Comparison of ENCODE assay signal across 16 mouse cellular contexts in the genomic region with DNA sequence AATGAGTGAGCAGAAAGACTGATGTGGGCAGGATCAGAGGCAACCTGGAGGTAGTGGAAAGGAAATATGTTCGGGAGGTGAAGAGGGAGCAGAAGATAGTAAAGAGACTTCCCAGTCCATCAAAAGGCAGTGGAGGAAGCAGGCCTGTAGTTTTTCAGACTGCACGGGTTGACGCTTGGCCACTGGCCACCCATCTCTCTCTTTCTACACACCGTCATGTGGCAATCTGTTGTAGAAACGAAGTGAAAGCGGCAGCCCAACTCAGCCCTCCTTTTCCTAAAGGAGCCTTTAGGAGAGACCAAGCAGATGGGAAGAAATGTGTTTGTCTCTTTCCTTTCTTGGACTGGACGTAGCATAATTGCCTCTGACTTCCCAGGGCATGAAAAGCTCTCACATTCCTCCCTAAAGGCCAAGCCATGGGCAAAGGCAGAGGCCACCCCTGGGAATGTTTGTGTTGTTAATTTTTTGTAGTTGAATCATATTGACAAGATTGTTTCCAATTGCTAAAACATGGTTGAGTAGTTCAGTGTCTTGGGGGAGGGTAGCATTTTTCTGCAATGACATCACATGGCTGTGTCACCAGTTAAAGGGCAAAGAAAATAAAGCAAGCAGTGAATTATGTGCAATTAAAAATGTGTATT.
DNase-seq lines count a peak whose midpoint lies in the region; ATAC-seq lines count a peak whose summit lies in the region.
"Had no signal": no experiment of that assay in that cellular context is flagged by ENCODE, and none has a peak within 500 bp of the region (broad histone marks: within the 10 kb centered on the region; RNA-seq: fewer than 3 reads in every experiment).

No protein-coding gene starts in this region.

- no peak for ATAC-seq in midbrain, embryonic 11.5 days (ENCODE audit: low FRiP score)
- ATAC-seq in midbrain, embryonic 13.5 days = no peak
- ATAC-seq: forebrain, embryonic 14.5 days had no signal

- H3K4me1 ChIP-seq in midbrain, embryonic 11.5 days (ENCODE audit: control insufficient read depth, insufficient read depth, low read length) = no peaks in the 10 kb centered on the region
- H3K4me1 ChIP-seq in midbrain, embryonic 13.5 days (replicated peaks) = no peaks in the 10 kb centered on the region
- no peaks in the 10 kb centered on the region for H3K4me1 ChIP-seq in midbrain, embryonic 10.5 days
- H3K4me1 ChIP-seq: embryonic facial prominence, embryonic 12.5 days; heart, embryonic 15.5 days; hindbrain, embryonic 15.5 days; limb, embryonic 15.5 days; neural tube, embryonic 15.5 days; stomach, embryonic 15.5 days had no signal

- no peak overlapping the region for H3K27ac ChIP-seq in midbrain, embryonic 11.5 days (ENCODE audit: low read depth, low read length)
- H3K27ac ChIP-seq in midbrain, embryonic 13.5 days = no peak overlapping the region
- no peak overlapping the region for H3K27ac ChIP-seq in midbrain, embryonic 10.5 days (replicated peaks)
- H3K27ac ChIP-seq: embryonic facial prominence, embryonic 12.5 days; heart, embryonic 15.5 days; hindbrain, embryonic 15.5 days; limb, embryonic 15.5 days; neural tube, embryonic 15.5 days; stomach, embryonic 15.5 days had no signal

- H3K36me3 ChIP-seq in midbrain, embryonic 11.5 days (ENCODE audit: control insufficient read depth, insufficient read depth, low read length) = no peaks in the 10 kb centered on the region
- no peaks in the 10 kb centered on the region for H3K36me3 ChIP-seq in midbrain, embryonic 13.5 days
- no peaks in the 10 kb centered on the region for H3K36me3 ChIP-seq in midbrain, embryonic 10.5 days
- H3K36me3 ChIP-seq: embryonic facial prominence, embryonic 12.5 days; heart, embryonic 15.5 days; hindbrain, embryonic 15.5 days; limb, embryonic 15.5 days; neural tube, embryonic 15.5 days; stomach, embryonic 15.5 days had no signal

- peak; percentile 14 for DNase-seq in embryo, embryonic 10.5 days (ENCODE audit: low spot score)
- DNase-seq in embryo, embryonic 11 days = no peak
- peak; percentile 75 for DNase-seq in midbrain, embryonic 11.5 days (ENCODE audit: low spot score, missing footprints)
- peak; percentile 36 for DNase-seq in brain, adult 2 months (ENCODE audit: low read depth, low spot score)
- peak; percentile 25 for DNase-seq in lung, postnatal 14 days
- no peak for DNase-seq in cerebellum, adult 8-10 months
- no peak for DNase-seq in midbrain, embryonic 10.5 days (ENCODE audit: low spot score)
- DNase-seq: cerebellum, adult 18-20 months had no signal

- H3K9ac ChIP-seq in midbrain, embryonic 11.5 days (ENCODE audit: low read length) = no peak overlapping the region
- H3K9ac ChIP-seq in midbrain, embryonic 13.5 days (replicated peaks) = no peak overlapping the region
- H3K9ac ChIP-seq: embryonic facial prominence, embryonic 12.5 days; heart, embryonic 15.5 days; hindbrain, embryonic 15.5 days; limb, embryonic 15.5 days; neural tube, embryonic 15.5 days; stomach, embryonic 15.5 days had no signal

- no peaks in the 10 kb centered on the region for H3K9me3 ChIP-seq in midbrain, embryonic 11.5 days (ENCODE audit: control insufficient read depth, low read length)
- H3K9me3 ChIP-seq in midbrain, embryonic 13.5 days = no peaks in the 10 kb centered on the region
- no peaks in the 10 kb centered on the region for H3K9me3 ChIP-seq in midbrain, embryonic 10.5 days (replicated peaks)
- H3K9me3 ChIP-seq: embryonic facial prominence, embryonic 12.5 days; heart, embryonic 15.5 days; hindbrain, embryonic 15.5 days; limb, embryonic 15.5 days; neural tube, embryonic 15.5 days; stomach, embryonic 15.5 days had no signal

- H3K4me3 ChIP-seq in midbrain, embryonic 11.5 days (ENCODE audit: low read depth, low read length) = no peak overlapping the region
- no peak overlapping the region for H3K4me3 ChIP-seq in midbrain, embryonic 13.5 days (replicated peaks)
- H3K4me3 ChIP-seq in midbrain, embryonic 10.5 days = no peak overlapping the region
- H3K4me3 ChIP-seq: embryonic facial prominence, embryonic 12.5 days; heart, embryonic 15.5 days; hindbrain, embryonic 15.5 days; limb, embryonic 15.5 days; neural tube, embryonic 15.5 days; stomach, embryonic 15.5 days had no signal

- H3K27me3 ChIP-seq in midbrain, embryonic 11.5 days (ENCODE audit: control insufficient read depth, insufficient read depth, low read length) = no peaks in the 10 kb centered on the region
- no peaks in the 10 kb centered on the region for H3K27me3 ChIP-seq in midbrain, embryonic 13.5 days
- no peaks in the 10 kb centered on the region for H3K27me3 ChIP-seq in midbrain, embryonic 10.5 days (ENCODE audit: low read depth, poor library complexity, severe bottlenecking)
- H3K27me3 ChIP-seq: embryonic facial prominence, embryonic 12.5 days; hindbrain, embryonic 15.5 days; limb, embryonic 15.5 days; neural tube, embryonic 15.5 days; stomach, embryonic 15.5 days had no signal

- H3K4me2 ChIP-seq in midbrain, embryonic 11.5 days = no peak overlapping the region
- no peak overlapping the region for H3K4me2 ChIP-seq in midbrain, embryonic 13.5 days (replicated peaks)
- H3K4me2 ChIP-seq: embryonic facial prominence, embryonic 12.5 days; heart, embryonic 15.5 days; hindbrain, embryonic 15.5 days; limb, embryonic 15.5 days; neural tube, embryonic 15.5 days; stomach, embryonic 15.5 days had no signal

- WGBS in midbrain, embryonic 11.5 days = 81% methylated on average over 7 of the region's 7 CpGs
- 85% methylated on average over 7 of the region's 7 CpGs for WGBS in midbrain, embryonic 13.5 days
- 86% methylated on average over 7 of the region's 7 CpGs for WGBS in midbrain, embryonic 10.5 days

Comparison
In these comparisons a context has a peak if more than half of its experiments do, and no peak if none do; other contexts are left out.
1. DNase-seq: peak in embryo, embryonic 10.5 days (single experiment), midbrain, embryonic 11.5 days (single experiment), brain, adult 2 months (single experiment) and lung, postnatal 14 days (single experiment); none in embryo, embryonic 11 days (single experiment), cerebellum, adult 8-10 months (single experiment) and midbrain, embryonic 10.5 days (single experiment).